Mouse (Mus musculus) inflammation-experienced regulatory T-cells, adult 6 months (primary cell): ENCODE data around the gene Ccm2l. TPM values are rescaled to one million over a fixed set of nuclear protein-coding genes. Genes with fewer than 3 reads are reported as not detected.

Experiments used
- ATAC-seq: one replicate; pipeline ENCODE4 v1.8.0; 2017
- polyA plus RNA-seq, 3 experiments: library from polyadenylated mRNA; unstranded; fragments of 100-300 nt; shearing (Covaris generic); gene quantifications; one replicate each; pipeline ENCODE4 v1.2.1; 2017

Gene Ccm2l
- not detected for polyA plus RNA-seq

DNA sequence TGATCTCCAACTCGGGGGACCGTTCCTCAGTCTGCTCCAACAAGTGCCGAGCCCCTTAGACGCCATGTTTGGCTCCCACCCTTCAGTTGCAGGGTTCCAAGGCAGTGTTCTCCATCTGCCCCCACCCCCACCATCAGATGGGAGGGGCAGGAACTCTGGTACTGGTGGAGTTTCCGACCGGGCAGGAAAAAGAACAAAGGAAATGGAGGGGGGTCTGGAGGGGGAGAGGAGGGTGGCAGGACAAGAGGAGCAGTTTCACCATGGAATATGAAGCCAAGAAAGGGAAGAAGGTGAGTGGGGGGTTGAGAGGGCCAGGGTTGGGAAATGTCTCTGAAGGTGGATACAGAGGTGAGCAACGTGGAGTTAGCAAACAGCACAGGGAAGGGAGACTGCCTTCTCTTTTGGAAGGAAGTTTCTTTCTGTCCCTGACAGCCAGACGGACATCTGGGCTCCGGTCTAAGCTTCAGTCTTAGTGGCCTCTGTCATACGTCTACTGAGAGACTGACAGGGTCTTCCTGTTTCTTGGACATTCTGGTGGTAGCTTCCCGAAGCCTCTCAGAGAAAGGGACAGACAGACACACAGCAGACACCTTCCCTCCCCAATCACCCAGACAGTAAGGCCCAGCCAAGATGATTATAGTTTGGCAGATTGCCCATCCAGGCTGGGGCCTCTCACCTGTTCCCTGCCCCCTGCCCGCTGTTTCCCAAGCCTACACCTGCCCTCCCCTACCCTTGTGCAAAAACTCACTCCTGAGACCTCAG, at the start of gene Ccm2l:
TSS of gene Ccm2l (plus strand) at position 209 of the 762 bp plus-strand sequence.
- no peak for ATAC-seq

DNA sequence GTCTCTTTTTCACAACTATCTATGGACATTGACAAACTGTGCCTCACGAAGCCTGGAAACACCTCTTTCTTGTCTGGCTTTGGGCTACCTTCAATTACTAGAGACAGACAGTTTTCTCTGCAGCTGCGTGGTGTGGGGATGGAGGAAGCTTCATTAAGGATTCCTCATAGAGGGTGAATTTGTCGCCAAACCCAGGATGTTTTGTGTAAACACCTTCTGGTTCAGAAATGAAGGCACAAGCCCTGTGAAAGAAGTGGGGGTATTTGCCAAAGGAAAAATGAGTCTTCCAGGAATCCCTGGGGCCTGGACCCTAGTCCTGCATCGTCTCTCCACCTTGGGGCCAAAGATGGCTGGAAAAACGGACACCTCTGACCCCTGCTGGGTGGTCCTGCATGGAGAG, 49.0 kb upstream of the Ccm2l start:
- no peak for ATAC-seq

DNA sequence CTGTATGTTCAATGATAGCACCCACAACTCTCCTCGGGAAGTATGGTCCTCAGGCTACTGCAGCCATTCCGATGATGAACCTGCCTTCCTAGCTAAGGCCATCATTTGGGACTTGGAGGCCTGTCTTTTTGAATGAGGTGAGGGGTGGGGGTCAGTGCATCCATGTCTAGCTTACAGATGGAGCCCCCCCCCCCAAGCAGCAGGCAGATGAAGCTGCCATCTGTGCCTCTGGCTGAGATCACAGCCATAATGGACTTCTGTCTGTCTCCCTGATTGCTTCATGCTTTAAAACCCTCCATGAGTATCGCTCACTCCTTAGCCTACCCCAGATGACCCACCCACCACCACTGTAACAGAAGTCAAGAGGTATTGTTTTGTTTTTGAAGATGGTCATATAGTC, 46.4 kb upstream of the Ccm2l start:
- ATAC-seq: no peak

DNA sequence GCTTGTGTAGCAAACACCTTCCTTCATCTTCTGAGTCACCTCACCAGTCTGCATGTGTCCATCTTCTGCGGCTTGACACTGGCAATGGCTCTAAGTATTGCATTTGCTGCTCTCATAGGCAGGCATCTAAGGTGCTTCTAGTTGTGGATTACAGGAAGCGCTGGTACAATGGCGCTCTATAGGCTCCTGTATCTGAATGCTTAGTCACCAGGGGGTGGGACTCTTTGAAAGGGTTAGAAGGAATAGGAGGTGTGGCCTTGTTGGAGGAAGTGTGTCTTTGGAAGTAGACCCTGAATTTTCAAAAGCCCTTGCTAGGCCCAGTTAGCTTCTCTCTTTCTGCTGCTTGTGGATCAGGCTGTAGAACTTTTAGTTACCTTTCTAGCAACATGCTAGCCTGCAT, 44.6 kb upstream of the Ccm2l start:
- ATAC-seq: no peak

DNA sequence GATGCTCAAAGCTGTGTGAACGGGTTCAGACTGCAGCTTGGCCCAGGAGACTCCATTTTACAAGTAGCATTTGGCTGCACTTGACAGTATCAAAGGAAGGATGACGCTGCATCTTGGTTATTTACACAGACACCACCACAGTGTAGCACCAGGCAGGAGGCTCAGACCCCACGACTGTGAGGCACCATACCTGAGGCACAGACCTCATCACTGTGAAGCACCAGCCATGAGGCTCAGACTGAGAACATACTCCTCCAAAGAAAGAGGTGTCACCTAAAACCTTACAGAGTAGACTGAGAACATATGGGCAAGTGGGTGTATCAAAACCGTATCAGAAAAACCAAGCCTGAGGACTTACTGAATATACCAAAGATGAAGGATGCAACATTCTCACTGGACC, 42.9 kb upstream of the Ccm2l start:
- no peak for ATAC-seq

DNA sequence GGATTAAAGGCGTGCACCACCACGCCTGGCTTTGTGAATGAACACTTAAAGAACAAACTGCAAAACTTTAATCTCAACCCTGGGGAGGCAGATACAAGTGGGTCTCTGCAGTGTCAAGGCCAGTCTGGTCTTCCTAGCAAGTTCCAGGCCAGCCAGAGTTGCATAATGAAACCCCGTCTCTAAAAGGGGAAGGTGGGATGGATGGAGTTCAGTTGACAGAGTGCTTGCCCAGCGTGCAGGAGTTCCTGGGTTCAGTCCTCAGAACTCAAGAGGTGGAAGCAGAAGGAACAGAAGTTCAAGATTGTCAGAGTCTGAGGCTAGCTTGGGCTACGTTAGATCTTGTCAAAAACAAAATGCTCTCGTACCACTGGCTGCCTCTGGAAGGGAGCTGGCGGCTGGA, 39.7 kb upstream of the Ccm2l start:
- no peak for ATAC-seq

DNA sequence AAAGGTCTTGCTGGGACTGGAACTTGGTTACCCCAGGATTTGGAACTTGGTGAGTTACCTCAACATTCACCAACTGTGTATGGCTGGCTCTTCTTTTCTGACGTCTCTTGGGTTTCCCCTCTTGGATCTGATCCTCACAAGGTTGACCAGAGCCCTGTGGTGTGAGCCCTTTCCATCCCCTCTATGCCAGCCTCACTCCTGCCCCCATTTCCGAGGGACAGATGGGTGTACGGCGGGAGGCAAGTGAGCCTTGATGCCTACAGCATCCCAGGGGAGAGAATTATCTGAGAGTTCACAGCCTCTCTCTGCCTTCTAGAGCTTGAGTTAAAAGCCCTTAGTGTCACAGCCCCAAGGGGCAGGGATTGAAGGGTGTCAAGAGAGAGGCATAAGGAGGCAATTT, 38.3 kb upstream of the Ccm2l start:
- no peak for ATAC-seq

DNA sequence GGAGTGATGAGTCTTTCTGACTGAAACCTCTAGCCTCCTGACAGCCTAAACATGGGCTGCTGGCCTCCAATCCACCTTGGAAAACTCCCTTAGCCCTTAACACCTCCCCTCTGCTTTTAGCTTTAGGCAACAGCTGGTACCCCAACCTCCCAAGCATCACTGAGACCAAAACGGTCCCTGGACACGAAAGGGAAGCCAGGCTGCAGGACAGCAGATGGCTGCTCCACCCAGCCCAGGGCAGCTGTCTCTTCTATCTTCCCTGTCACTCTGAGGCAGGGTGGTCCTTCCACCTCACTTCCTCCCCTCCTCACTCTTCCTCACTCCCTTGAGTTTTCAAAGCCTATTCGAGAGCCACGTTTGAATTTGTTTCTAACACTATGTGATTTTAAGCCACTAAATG, 35.3 kb upstream of the Ccm2l start:
- ATAC-seq: no peak

DNA sequence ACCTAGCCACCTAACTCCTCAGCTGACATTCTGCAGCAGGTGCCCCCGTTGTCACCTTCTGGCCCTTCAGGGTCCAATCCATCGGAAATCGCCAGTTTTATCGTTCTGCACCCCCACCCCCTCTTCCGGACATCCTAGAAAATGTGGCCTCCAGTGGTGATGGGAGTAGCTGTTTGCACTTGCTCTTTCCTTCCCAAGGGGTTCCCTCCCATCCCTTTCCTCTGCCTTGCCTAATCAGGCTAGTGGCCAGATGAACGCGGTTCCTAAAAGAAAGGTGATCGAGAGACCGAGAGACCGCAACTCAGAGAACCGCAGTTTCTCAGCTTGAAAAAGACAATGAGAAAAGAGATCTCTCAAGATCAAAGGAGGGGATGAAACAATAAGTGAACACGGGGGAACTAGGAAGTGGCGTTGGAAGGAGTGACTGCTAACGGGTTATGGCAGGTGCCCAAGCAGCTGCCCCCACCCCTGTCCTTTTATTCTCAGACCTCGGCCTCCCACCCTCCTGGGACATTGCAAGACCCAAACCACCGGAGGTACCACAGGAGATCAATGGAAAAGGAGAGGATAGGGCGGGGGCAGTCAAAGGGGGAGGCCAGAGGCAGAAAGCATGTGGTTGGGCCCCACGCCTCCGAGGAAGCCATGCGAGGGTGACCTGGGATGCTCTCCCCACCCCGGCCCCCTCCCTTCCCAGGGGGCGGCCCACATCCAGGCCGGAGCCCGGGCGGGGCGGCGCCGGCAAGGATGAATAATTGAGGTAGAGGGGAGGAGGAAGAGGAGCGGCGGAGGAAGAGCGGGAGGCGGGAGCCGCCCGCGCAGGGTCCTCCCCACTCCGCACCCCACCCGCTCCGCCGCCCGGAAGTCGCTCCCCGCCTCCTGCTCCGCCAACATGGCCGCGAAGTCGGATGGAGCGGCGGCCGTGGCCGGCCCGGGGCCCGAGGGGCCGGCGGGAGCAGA, 34.4 kb upstream of the Ccm2l start, which contains the start of gene Xkr7:
TSS of gene Xkr7 (plus strand) at position 727 of the 957 bp plus-strand sequence.
- ATAC-seq: no peak

DNA sequence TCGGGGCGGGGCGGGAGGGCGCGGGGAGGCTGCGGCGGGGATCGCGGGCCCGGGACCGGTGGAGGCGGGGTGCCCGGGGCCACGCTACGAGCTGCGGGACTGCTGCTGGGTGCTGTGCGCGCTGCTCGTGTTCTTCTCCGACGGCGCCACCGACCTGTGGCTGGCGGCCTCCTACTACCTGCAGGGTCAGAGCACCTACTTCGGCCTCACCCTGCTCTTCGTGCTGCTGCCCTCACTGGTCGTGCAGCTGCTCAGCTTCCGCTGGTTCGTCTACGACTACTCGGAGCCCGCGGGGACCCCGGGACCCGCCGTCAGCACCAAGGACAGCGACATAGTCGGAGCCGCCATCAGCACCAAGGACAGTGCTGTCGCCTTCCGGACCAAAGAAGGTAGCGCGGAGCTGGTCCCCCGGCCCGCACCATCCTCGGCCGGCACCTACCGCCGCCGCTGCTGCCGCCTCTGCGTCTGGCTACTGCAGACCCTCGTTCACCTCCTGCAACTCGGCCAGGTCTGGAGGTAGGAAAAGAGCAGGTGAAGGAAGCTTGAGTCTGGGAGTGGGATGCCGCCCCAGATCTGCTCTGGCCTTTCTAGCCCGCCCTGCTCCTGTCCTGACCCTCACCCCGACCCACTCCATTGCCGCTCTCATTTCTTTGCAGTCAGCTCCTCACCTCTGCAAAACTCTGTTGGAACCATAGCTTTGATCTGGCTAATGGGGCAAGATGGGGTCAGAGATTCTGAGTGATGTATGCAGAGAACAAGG, 33.5 kb upstream of the Ccm2l start:
- no peak for ATAC-seq

DNA sequence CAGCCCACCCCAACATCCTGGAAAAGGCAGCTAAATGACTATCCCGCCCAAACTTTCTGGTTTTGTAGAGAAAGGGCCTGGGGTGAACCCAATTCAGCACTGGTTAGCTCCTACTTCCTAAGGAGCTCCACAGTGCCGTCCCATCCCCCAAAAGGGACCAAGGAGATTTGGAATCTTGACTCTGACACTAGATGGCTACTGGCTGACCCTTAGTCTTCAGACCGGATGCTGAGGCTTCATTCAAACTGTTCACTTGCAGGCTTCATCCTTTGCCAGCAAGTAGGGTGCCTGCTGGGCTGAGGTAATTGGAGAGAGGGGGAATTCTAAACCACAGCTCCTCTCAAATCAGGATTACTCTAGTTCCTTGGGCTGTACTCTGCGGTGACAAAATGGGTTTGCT, 32.8 kb upstream of the Ccm2l start:
- ATAC-seq: no peak

DNA sequence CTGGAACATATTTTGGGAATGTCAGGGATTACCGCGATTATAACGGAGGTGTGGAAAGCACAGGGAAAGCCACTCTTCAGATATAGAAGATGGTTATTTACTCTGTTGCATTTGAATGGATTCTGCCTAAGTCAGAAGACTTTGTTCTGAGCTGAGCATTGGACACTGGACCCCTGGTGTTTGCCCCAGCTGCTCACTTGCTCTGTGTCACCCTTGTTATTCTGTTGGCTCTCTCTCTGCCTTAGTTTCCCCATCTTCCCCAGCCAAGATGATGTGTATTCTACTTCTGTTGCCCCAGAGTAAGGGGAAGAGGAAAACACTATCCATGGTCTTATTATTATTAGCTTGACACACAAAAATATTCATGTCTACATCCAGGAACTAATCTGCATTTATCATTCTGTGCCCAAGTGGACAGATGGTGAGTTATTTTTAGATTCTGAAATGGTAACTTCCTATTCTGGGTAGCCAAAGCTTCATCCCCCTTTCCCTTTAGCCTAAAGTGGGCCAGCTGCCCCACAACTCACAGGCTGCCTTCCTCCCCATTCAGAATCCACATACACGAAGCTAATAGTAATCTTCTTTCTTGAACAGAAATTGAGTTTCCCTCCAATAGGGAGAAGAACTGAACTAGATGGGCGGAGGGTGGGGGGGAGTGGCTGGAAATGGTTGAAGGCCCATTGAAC, 32.1 kb upstream of the Ccm2l start:
- ATAC-seq: no peak

DNA sequence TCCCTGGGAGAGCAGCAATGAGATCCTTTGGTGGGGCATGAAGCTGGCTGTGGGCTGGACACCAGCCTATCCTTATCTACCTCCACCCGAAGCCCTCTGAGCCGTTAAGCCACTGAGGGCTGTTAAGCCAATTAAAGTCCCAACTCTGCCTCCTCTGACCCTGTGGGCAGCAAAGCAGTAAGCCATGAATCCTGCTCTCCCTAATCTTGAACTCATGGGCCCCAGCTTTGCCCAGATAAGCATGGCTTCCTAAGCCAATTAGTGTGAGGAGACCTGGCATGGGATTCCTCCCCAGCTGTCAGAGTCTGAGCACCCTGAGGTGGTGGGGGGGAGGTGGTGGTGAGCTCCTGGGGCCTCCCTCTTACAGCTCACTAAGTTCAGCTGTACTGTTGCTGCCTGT, 29.1 kb upstream of the Ccm2l start:
- ATAC-seq: no peak

DNA sequence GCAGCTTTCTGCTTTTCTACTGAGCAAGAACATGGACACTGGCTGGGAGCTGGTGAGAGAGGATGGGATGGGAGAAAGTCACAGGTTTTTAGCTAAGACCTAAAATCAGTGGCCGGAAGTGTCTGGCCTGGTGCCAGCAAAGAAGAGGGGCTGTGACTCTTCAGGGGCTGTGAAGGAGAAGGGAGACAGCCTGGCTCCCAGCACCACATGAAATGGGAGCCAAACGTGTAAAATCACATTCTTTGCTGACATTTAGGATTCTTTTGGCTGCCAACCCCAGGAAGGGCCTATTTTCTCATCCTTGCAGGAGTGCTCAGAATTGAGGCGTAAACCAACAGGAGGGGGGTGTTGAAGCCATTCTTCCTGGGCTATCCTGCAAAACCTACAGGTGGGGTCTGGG, 21.9 kb upstream of the Ccm2l start:
- no peak for ATAC-seq

DNA sequence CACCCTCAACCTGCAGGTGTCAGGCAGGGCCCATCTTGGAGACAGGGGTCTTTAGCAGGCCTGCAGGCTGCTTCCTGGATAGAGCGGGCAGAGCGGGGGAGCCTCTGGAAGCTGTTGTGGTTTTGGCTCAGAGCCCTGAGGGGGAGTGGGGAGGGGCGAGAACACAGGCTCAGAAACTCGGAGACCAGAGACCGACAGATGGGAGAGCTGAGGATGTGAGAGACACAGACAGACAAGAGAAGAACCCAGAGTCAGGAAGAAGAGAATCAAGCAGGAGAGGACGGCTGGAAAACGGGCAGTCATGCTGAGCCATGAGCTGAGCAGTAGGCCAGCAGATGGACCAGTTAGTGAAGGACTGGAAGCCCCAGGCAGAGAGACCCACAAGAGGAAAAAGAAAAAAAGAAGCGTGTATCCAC, 19.9 kb upstream of the Ccm2l start:
- no peak for ATAC-seq

DNA sequence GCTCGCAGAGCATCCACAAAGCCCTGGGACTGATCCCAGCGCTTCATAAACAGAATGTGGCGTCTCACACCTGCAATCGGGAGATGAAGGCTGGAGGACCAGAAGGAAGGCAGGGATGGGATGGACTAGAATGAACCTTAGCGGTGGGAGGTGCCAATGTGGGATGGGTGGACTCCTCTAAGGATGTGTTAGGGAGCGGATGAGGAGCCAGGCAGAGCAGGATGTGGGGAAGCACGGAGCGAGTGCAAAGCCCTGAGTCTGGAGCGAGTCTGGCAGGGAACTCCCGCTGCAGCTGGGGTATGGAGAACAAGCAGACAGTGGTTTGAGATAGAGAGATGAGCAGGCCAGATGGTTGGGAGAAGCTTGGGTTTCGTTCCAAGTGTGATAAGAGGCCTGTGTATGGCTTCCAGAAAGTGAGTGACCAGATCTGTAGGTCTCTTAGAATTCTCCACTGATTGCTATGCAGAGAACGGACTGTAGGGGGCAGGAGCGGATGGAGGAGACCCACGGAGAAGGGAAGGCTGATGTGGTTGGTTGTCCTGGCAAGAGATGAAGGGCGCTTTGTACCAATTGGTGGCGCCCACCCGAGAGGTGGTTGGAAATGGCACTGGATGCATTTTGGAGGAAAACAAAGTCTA, 17.8 kb upstream of the Ccm2l start:
- ATAC-seq: no peak

DNA sequence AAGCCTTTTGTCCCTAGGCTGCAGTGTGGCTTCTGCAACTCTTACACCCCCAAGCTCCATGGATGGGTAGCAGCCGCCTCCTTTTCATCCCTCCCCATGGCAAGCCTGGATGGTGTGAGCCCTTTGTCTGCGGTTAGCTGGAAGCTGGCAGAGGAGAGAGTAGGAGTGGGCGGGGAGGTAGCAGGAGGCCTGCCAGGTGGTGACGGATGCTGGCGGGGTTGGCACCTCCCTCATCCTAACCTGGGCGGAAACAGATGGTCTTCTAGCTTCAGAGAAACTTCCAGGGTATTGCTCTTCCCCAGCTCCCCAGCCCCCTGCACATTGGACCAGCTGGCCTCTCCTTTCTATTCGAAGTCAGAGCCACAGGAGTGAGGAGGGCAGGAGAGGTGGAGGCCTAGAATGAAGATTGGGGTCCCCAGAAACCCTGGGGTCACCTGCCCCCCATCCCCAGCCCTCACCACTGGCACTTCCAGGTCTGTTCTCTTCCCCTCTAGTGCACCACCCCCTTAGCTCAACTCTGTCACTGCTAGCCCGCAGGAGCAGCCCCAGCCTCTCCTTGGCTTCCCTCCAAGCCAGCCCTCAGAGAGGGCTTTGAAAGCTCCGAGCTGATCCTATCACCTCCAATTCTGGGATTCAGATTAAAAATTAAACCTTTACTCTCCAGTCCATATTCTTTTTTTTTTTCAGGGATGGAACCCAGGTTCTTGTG, 16.3 kb upstream of the Ccm2l start:
- ATAC-seq: no peak

DNA sequence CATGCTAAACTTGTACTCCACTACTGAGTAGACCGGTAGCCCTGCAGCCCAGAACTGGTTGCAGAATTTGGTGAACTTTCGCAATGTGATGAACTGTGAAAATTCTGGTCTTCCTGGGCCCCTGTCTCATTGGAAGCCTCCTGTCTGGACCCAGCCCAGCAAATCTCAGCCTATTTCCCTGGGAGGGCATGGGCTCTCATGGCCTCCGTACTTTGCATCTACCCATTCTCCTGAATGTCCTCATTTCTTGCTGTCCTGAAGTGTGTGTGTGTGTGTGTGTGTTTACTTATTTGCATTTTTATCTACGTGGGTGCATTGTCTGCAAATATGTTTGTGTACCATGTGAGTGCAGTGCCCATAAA, 15.8 kb upstream of the Ccm2l start:
- no peak for ATAC-seq

DNA sequence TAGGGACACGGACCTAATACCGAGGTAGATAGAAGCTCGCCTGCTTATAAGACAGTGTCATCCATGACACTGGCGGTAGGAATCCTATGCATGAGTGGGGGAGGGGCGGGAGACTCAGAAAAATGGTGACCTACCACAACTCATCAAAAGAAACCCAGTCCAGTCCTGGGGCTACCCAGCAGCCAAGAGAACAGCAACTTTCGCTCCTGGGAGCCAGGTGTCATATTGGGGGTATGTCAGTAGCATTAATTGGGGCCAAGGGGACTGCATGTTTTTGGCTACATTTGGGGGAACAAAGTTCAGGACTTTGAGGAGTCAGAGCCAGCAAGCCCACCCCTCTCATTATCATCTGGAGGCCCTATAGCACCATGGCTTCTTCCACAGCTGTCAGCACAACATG, 14.7 kb upstream of the Ccm2l start:
- no peak for ATAC-seq

DNA sequence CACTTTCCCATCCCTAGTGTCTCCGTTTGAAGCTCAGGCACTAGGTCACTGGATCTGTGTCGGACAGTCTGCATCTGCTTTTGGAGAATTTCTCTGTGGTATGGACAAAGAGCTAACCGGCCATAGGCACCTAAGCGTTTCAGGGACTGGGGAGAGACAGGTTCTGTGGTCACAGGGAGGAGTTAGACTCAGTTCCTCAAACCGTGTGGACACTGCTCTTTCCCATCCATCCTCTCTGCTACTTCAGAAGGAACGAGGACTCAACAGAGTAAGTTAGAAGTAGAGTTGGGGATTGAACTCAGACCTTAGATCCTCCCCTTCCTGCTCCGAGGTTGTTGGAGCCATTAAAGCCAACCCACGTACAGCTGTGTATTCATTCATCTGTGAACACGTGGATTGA, 14.2 kb upstream of the Ccm2l start:
- ATAC-seq: no peak

DNA sequence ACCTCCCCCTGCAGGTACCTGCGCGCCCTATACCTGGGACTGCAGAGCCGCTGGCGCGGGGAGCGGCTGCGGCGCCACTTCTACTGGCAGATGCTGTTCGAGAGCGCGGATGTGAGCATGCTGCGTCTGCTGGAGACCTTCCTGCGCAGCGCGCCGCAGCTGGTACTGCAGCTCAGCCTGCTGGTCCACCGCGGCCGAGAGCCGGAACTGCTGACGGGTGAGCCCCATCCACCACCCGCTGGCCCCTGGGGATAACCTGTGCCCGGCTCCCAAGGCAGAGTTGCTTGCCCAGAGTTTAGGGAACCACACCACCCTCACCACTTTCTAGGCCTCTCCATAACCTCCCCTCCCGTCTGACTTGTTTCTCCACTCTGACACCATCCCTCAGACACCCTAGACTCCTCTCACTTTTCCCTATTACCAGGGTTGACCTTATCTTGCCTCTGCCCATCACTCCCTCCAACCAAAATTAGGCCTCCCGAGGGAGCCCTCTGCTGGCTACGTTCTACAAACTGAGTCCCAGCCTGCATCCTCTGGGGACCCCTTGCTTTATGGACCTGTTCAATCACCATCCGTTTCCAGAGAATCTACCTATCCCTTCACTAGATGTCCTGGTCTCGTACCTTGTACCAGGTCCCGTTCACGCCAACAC, 12.9 kb upstream of the Ccm2l start:
- no peak for ATAC-seq
